Mouse (Mus musculus) midbrain, embryonic 11.5 days (tissue): ENCODE results near the gene Acad11. TPM values are rescaled to one million over a fixed set of nuclear protein-coding genes. Genes with fewer than 3 reads are reported as not detected.

Source experiments
- ATAC-seq: fragments of 200-750 bp; cut with Nextera tagmentation; 2 replicates; pipeline ENCODE4 v1.8.0; 2017; ENCODE audit warnings: moderate TSS enrichment, moderate library complexity; ENCODE audit not compliant: low FRiP score
- DNase-seq: peaks from one replicate; pipeline ENCODE4 v3.0.0; 2015; ENCODE audit warnings: low spot score; ENCODE audit errors: missing footprints
- H3K27ac ChIP-seq: fragments of 300-500 bp; sonication (generic); 2 replicates; pipeline ENCODE4 v1.5.1; 2014; ENCODE audit warnings: low read depth, low read length
- H3K27me3 ChIP-seq: fragments of 300-500 bp; sonication (generic); 2 replicates; pipeline ENCODE4 v1.6.1; 2014; ENCODE audit warnings: mild to moderate bottlenecking, low read length, moderate library complexity, mixed read lengths; ENCODE audit not compliant: control insufficient read depth, insufficient read depth
- H3K36me3 ChIP-seq: fragments of 300-500 bp; sonication (generic); 2 replicates; pipeline ENCODE4 v1.6.1; 2014; ENCODE audit warnings: mild to moderate bottlenecking, low read length, moderate library complexity, mixed read lengths; ENCODE audit not compliant: control insufficient read depth, insufficient read depth
- H3K4me1 ChIP-seq: fragments of 300-500 bp; sonication (generic); 2 replicates; pipeline ENCODE4 v1.6.1; 2014; ENCODE audit warnings: low read length; ENCODE audit not compliant: control insufficient read depth, insufficient read depth
- H3K4me2 ChIP-seq: fragments of 300-500 bp; sonication (generic); 2 replicates; pipeline ENCODE4 v1.6.1; 2014; ENCODE audit warnings: mild to moderate bottlenecking, moderate library complexity
- H3K4me3 ChIP-seq: fragments of 300-500 bp; sonication (generic); 2 replicates; pipeline ENCODE4 v1.5.1; 2014; ENCODE audit warnings: low read depth, low read length
- H3K9ac ChIP-seq: fragments of 300-500 bp; sonication (generic); 2 replicates; pipeline ENCODE4 v1.6.1; 2014; ENCODE audit warnings: low read length
- H3K9me3 ChIP-seq: fragments of 300-500 bp; sonication (generic); 2 replicates; pipeline ENCODE4 v1.6.1; 2016; ENCODE audit warnings: low read length; ENCODE audit not compliant: control insufficient read depth
- WGBS: fragments of 180-500 bp; shearing (Covaris S2); extraction: QIAGEN DNeasy Blood & Tissue Kit; methylation state at CpG from one replicate; pipeline ENCODE4 v1.1.7; 2014; 5-methylcytosine and 5-hydroxymethylcytosine counted together
- polyA plus RNA-seq: library from polyadenylated mRNA; unstranded; fragments of >200 nt; fragmentation: Nextera tagmentation; extraction: Ambion mirVana; gene quantifications from 2 replicates; pipeline ENCODE4 v1.2.1, GENCODE M21; 2014

The Acad11 gene
- polyA plus RNA-seq, 1 experiment from 2014 or later, result 7.8 TPM

DNA sequence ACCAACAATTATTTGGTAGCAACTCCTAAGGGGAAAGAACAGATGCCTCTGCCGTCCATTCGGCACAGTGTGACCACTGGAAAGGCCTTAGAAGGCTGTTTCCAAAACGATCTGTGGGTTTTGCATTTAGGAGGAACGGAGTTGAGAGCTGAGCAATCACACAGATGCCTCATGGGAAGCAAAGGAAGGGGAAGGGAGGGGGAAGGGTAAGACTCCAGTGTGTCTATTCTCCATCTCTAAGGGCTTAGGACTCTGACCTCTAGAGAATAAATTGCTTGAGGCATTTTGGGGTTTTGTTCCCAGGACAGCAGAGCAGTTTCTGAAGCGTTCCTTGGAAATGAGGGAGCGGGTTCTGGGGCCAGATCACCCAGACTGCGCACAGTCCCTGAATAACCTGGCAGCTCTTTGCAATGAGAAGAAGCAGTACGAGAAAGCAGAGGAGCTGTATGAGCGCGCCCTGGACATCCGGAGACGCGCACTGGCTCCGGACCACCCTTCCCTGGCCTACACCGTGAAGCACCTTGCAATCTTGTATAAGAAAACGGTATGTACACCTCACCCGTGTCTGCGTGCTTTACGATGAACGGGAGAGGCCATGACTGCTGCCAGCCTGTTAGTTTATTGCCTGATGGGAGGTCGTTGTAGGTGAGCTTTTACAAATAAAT lies 24.0 kb upstream of the Acad11 start:
- H3K27ac ChIP-seq, result no peak overlapping the region
- no peaks in the 10 kb centered on the region for H3K4me1 ChIP-seq
- H3K27me3 ChIP-seq, result no peaks in the 10 kb centered on the region
- H3K9me3 ChIP-seq, result no peaks in the 10 kb centered on the region
- no peak for ATAC-seq
- no peaks in the 10 kb centered on the region for H3K36me3 ChIP-seq
- 89% methylated on average over 21 of the region's 21 CpGs for WGBS
- H3K9ac ChIP-seq, result no peak overlapping the region
- DNase-seq, result no peak
- no peak overlapping the region for H3K4me3 ChIP-seq
- H3K4me2 ChIP-seq, result no peak overlapping the region

- no peak overlapping the region for H3K4me2 ChIP-seq
- no peaks in the 10 kb centered on the region for H3K36me3 ChIP-seq
- 89% methylated on average over 4 of the region's 4 CpGs for WGBS
- no peak overlapping the region for H3K9ac ChIP-seq
- H3K4me1 ChIP-seq, result no peaks in the 10 kb centered on the region
- H3K27ac ChIP-seq, result no peak overlapping the region
- no peaks in the 10 kb centered on the region for H3K9me3 ChIP-seq
- ATAC-seq (no peak), DNase-seq (no peak)
- no peak overlapping the region for H3K4me3 ChIP-seq
- no peaks in the 10 kb centered on the region for H3K27me3 ChIP-seq
These were observed 23.4 kb upstream of the Acad11 start for GRCm38 (mm10) chr9:104039742-104040141.

- H3K4me3 ChIP-seq, result no peak within 1 kb of the TSS
- no peaks in the 10 kb centered on the region for H3K9me3 ChIP-seq
- H3K9ac ChIP-seq, result no peak within 1 kb of the TSS
- H3K27ac ChIP-seq, result no peak within 1 kb of the TSS
- 71% methylated on average over 2 of the region's 2 CpGs for WGBS
- no peaks in the 10 kb centered on the region for H3K27me3 ChIP-seq
- no peaks in the 10 kb centered on the region for H3K36me3 ChIP-seq
- no peaks in the 10 kb centered on the region for H3K4me1 ChIP-seq
- ATAC-seq, result no peak
- no peak within 1 kb of the TSS for H3K4me2 ChIP-seq
- no peak for DNase-seq
These were observed 22.8 kb upstream of the Acad11 start, which contains the start of gene Gm28305 for GRCm38 (mm10) chr9:104040362-104040761. Gm28305 (plus strand) TSS chr9:104040662.

DNA sequence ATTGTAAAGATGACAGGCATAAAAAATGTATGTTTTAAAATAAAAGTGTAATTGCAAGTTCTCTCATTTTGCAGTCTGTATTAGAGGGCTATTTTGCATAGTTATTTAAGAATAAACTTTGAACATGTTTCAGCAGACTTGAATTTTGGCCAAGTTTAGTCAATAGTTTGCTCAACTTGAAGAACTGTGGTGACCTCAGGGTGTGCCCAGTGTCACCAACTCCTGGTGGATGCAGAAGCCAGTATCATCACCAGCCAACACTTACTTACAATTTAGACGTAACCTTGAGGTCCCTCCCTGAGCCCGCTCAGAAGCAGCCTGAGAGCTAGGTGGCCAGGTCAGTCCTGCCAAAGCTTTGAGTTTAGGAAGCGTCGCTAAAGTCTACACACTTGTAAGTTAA lies 19.5 kb upstream of the Acad11 start:
- Histone ChIP-seq H3K27ac (no peak overlapping the region), H3K9ac (no peak overlapping the region), H3K27me3 (no peaks in the 10 kb centered on the region), H3K9me3 (no peaks in the 10 kb centered on the region), H3K36me3 (peaks cover 5% of the 10 kb centered on the region; the same call in 1 of the 2 replicates), H3K4me3 (no peak overlapping the region), H3K4me2 (no peak overlapping the region), H3K4me1 (no peaks in the 10 kb centered on the region)
- DNase-seq (no peak), ATAC-seq (no peak)
- 89% methylated on average over 4 of the region's 4 CpGs for WGBS

DNA sequence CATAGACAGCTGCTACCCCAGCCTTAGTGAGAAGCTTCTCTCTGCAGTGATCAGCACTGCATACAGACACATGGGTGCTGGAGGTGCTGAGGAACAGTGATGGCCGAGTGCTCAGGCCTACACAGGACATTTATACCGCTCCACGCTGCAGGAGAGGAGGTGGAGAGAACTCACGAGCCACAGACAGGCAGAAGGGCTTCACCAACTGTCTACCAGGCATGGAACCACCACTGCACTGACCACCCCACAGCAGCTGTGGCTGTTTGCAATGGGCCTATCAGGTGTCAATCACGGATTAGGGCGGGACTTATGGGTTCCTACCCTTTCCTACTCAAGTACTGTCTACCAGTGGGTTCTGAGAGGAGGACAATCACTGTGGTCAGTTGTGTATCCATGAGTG lies 12.1 kb upstream of the Acad11 start:
- Histone ChIP-seq H3K36me3 (peaks cover 20% of the 10 kb centered on the region), H3K27ac (no peak overlapping the region), H3K4me1 (no peaks in the 10 kb centered on the region), H3K4me3 (no peak overlapping the region), H3K9ac (no peak overlapping the region), H3K4me2 (no peak overlapping the region), H3K27me3 (no peaks in the 10 kb centered on the region), H3K9me3 (no peaks in the 10 kb centered on the region)
- ATAC-seq, result no peak
- WGBS, result 95% methylated on average over 6 of the region's 6 CpGs
- DNase-seq, result no peak

- Histone ChIP-seq H3K36me3 (peaks cover 4% of the 10 kb centered on the region; the same call in 1 of the 2 replicates), H3K4me3 (peak within 1 kb of the TSS; percentile 99), H3K4me1 (peaks cover 14% of the 10 kb centered on the region), H3K27ac (0 out of 2 replicates have a peak within 1 kb of the TSS, but pooled peaks have one; percentile 48), H3K27me3 (no peaks in the 10 kb centered on the region), H3K9me3 (no peaks in the 10 kb centered on the region), H3K9ac (peak within 1 kb of the TSS; percentile 82), H3K4me2 (peak within 1 kb of the TSS; percentile 90)
- DNase-seq (no peak), ATAC-seq (peak; percentile 81)
- WGBS, result 1% methylated on average over 59 of the region's 59 CpGs
These were observed 540 bp upstream of the Acad11 start, which contains the start of gene Uba5 for GRCm38 (mm10) chr9:104062430-104063243. Uba5 (minus strand) TSS chr9:104063134.

DNA sequence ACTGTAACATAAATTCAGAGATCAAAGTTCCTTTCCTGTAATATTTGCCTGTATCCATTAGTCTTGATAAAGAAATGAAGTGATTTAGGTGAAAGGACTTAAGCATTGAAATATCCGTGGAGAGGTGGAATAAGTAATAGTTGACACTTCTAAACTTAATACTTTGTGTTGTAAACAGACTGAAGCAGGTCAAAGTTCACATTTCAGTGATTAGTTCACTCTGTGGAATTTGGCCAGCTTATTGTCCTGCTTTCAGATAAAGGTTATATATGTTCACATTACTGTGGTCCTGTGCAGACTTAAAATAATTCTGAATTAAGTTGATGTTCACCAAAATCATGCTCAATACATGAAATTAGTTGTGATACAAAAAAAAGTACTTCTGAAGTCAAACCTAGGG lies 1.4 kb downstream of the Acad11 start:
- H3K4me2 ChIP-seq, result no peak overlapping the region
- H3K9me3 ChIP-seq, result no peaks in the 10 kb centered on the region
- H3K36me3 ChIP-seq, result no peaks in the 10 kb centered on the region; the same call in 1 of the 2 replicates
- no peak overlapping the region for H3K4me3 ChIP-seq
- 42% methylated on average over 1 of the region's 1 CpGs for WGBS
- DNase-seq (no peak), ATAC-seq (no peak)
- no peak overlapping the region for H3K9ac ChIP-seq
- no peak overlapping the region for H3K27ac ChIP-seq
- H3K4me1 ChIP-seq, result peaks cover 14% of the 10 kb centered on the region
- no peaks in the 10 kb centered on the region for H3K27me3 ChIP-seq

DNA sequence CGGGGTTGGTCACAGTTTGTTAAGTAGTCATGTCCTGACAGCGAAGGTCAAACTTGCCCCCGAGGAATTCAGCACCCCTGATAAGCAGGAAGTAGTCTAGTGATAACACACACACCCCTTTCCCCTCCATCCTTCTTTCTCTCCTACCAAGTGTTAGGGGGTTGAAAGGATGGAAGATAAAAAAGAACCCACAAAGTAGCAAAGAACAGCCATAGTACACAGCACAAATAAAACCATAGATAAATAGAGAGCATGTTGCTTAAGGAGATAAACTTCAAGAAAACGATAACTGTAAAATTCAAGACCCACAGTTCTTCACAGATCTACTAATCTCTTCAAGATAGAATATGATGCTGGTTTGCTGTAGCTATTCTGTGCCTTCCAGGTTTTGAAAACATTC lies 7.1 kb downstream of the Acad11 start:
- DNase-seq (no peak), ATAC-seq (no peak)
- no peak overlapping the region for H3K27ac ChIP-seq
- H3K9me3 ChIP-seq, result no peaks in the 10 kb centered on the region
- H3K27me3 ChIP-seq, result no peaks in the 10 kb centered on the region
- no peaks in the 10 kb centered on the region for H3K4me1 ChIP-seq
- WGBS, result 81% methylated on average over 4 of the region's 4 CpGs
- H3K4me2 ChIP-seq, result no peak overlapping the region
- H3K4me3 ChIP-seq, result no peak overlapping the region
- no peak overlapping the region for H3K9ac ChIP-seq
- no peaks in the 10 kb centered on the region for H3K36me3 ChIP-seq
